Mouse (Mus musculus) A20 (cell line): ENCODE results near the gene Ryk.

Experiments used
- DNase-seq: peaks from one replicate; pipeline ENCODE4 v3.0.0-alpha.2; 2011; ENCODE audit warnings: low read depth, low spot score

The Ryk gene

DNA sequence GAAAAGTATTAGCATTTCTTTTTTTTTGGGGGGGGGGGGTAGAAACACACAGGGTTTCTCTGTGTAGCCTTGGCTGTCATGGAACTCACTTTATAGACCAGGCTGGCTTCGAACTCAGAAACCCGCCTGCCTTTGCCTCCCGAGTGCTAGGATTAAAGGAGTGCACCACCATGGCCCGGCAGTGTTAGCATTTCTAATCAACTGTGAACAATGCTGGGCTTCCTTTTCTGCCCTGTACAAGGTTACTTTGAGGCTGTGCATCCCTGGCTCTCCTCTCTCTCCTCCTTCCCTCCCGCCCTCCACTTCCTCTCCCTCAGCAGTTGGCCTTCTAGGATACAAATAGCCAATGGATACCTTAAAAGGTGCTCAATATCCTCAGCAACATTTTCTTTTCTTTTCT lies 114.0 kb downstream of the Ryk start:
- no peak for DNase-seq

DNA sequence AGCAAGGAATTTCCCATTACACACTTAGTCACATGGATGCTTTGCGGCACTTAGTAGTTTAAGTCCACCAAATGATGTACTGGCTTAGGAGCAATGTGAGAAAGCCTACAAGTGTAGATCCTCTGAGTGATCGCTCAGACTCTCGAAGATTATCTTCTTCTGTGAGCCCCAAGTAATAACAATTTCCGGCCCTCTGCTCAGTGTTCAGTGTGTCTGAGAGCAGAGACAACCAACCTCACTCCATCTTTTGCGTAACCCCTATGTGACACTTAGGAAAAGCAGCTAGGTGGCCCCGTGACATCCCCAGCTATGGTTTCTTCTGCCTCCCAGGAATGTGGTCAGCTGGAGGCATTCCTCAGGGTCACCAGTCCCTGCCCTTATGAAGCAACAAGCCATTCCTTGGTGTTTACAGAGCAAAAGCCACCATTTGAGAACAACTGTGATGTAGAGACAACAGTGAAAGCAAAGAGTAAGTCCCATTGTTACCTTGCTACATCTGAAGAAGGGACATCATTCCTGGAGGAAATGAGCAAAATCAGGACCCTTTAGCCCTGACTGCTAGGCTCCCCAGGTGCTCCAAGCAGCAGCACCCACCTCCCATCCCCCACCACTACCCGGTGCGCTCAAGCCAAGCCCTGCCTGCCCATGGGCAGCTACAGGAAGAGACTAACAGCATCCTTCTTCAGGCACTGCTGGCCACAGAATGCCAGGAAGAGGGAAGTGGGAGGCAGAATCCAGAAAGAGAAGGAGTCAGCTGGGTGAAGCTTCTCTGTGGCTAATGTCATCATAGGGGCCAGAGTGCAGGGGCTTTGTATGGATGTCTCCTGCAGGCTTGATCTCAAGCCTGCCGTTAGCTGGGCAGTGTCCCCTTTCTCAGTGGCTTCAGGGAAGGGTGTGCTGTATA lies 116.6 kb downstream of the Ryk start:
- DNase-seq: no peak

DNA sequence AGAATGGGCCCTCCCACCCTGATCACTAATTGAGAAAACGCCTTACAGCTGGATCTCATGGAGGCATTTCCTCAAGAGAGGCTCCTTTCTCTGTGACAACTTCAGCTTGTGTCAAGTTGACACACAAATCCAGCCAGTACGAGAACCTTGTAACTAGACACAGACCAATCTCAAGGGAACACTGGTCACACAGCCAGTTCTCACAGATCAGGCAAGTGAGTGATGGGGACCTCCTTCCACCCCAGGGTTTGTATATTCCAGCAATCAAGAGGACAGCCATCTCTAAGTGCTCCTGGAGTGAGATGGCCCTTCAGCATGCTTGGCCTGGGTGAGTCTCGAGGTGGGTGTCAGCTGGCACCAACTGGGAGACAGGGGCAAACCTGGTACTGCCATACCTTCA lies 121.1 kb downstream of the Ryk start:
- no peak for DNase-seq
